Mouse (Mus musculus) spleen, postnatal 4 days (tissue): ENCODE results near the gene Ccdc136.
A peak's percentile ranks its signal among the peaks of the same experiment; 100 is the strongest.

Source experiments
- DNase-seq, 2 experiments: peaks; one replicate each; pipeline ENCODE4 v3.0.0; 2022; ENCODE audit warnings: low spot score in 2 of 2

Ccdc136 gene

GRCm38 (mm10) chr6:29436461-29436934, 40.4 kb downstream of the Ccdc136 start:
- peak in 1 of 2 experiments; percentile 58 for DNase-seq

GRCm38 (mm10) chr6:29439251-29439650, 43.1 kb downstream of the Ccdc136 start:
- DNase-seq, result no peak

GRCm38 (mm10) chr6:29439789-29440188, 43.7 kb downstream of the Ccdc136 start:
- no peak for DNase-seq

GRCm38 (mm10) chr6:29444773-29445172, 48.7 kb downstream of the Ccdc136 start:
- peak; percentile 39 to 77 for DNase-seq

GRCm38 (mm10) chr6:29445354-29445753, 49.2 kb downstream of the Ccdc136 start:
- DNase-seq, result no peak

- no peak for DNase-seq
Measured at GRCm38 (mm10) chr6:29449858-29450257, 53.7 kb downstream of the Ccdc136 start.

GRCm38 (mm10) chr6:29450667-29451066, 54.6 kb downstream of the Ccdc136 start:
- DNase-seq, result no peak

- DNase-seq, result no peak
Measured at GRCm38 (mm10) chr6:29461502-29461901, 65.4 kb downstream of the Ccdc136 start.

GRCm38 (mm10) chr6:29463388-29463787, 67.3 kb downstream of the Ccdc136 start:
- no peak for DNase-seq

GRCm38 (mm10) chr6:29467583-29468354, 71.7 kb downstream of the Ccdc136 start, which contains the start of gene Atp6v1f:
Atp6v1f (plus strand) TSS chr6:29467718.
- DNase-seq, result peak; percentile 92 to 96

- no peak for DNase-seq
Measured at GRCm38 (mm10) chr6:29468851-29469250, 72.7 kb downstream of the Ccdc136 start.

GRCm38 (mm10) chr6:29471137-29471536, 75.0 kb downstream of the Ccdc136 start, which contains the start of gene Atp6v1fnb:
Atp6v1fnb (plus strand) TSS chr6:29471437.
- no peak for DNase-seq

- peak; percentile 76 to 85 for DNase-seq
Measured at GRCm38 (mm10) chr6:29473941-29474691, 78.0 kb downstream of the Ccdc136 start.

GRCm38 (mm10) chr6:29474736-29475135, 78.6 kb downstream of the Ccdc136 start:
- no peak for DNase-seq
